Mouse (Mus musculus): ENCODE results near the gene Rab3c.

Rab3c gene

GRCm38 (mm10) chr13:110097424-110098050, 183.3 kb downstream of the Rab3c start:
- DNase-seq (ENCODE audit: low read depth in 1 of 2, low spot score in 2 of 2): no peak

GRCm38 (mm10) chr13:110094998-110095397, 185.8 kb downstream of the Rab3c start:
- DNase-seq (ENCODE audit: low read depth in 1 of 2, low spot score in 2 of 2): no peak

- DNase-seq (ENCODE audit: low read depth in 1 of 2, low spot score in 2 of 2): no peak
Measured at GRCm38 (mm10) chr13:110093720-110094685, 186.8 kb downstream of the Rab3c start.

GRCm38 (mm10) chr13:110083961-110084360, 196.8 kb downstream of the Rab3c start:
- DNase-seq (ENCODE audit: low read depth in 1 of 2, low spot score in 2 of 2): no peak

GRCm38 (mm10) chr13:110081174-110081573, 199.6 kb downstream of the Rab3c start:
- DNase-seq (ENCODE audit: low read depth in 1 of 2, low spot score in 2 of 2): no peak

- no peak for DNase-seq (ENCODE audit: low read depth in 1 of 2, low spot score in 2 of 2)
Measured at GRCm38 (mm10) chr13:110075587-110075986, 205.2 kb downstream of the Rab3c start.

GRCm38 (mm10) chr13:110074180-110074579, 206.6 kb downstream of the Rab3c start:
- no peak for DNase-seq (ENCODE audit: low read depth in 1 of 2, low spot score in 2 of 2)

- DNase-seq (ENCODE audit: low read depth in 1 of 2, low spot score in 2 of 2): no peak
Measured at GRCm38 (mm10) chr13:110067149-110067548, 213.6 kb downstream of the Rab3c start.

GRCm38 (mm10) chr13:110066674-110067073, 214.1 kb downstream of the Rab3c start:
- DNase-seq (ENCODE audit: low read depth in 1 of 2, low spot score in 2 of 2): no peak

GRCm38 (mm10) chr13:110062835-110063411, 217.9 kb downstream of the Rab3c start:
- DNase-seq (ENCODE audit: low read depth in 1 of 2, low spot score in 2 of 2): peak in 1 of 2 experiments; percentile 9

GRCm38 (mm10) chr13:110062288-110062687, 218.5 kb downstream of the Rab3c start:
- DNase-seq (ENCODE audit: low read depth in 1 of 2, low spot score in 2 of 2): no peak

- DNase-seq (ENCODE audit: low read depth in 1 of 2, low spot score in 2 of 2): peak in 1 of 2 experiments; percentile 14
Measured at GRCm38 (mm10) chr13:110054538-110054937, 226.3 kb downstream of the Rab3c start.

- no peak for DNase-seq (ENCODE audit: low read depth in 1 of 2, low spot score in 2 of 2)
Measured at GRCm38 (mm10) chr13:110048767-110049434, 231.9 kb downstream of the Rab3c start.

GRCm38 (mm10) chr13:110044418-110044817, 236.4 kb downstream of the Rab3c start:
- DNase-seq (ENCODE audit: low read depth in 1 of 2, low spot score in 2 of 2): no peak

- DNase-seq (ENCODE audit: low read depth in 1 of 2, low spot score in 2 of 2): no peak
Measured at GRCm38 (mm10) chr13:110039779-110040498, 240.9 kb downstream of the Rab3c start.

GRCm38 (mm10) chr13:110039170-110039569, 241.6 kb downstream of the Rab3c start:
- DNase-seq (ENCODE audit: low read depth in 1 of 2, low spot score in 2 of 2): no peak

GRCm38 (mm10) chr13:110038521-110038920, 242.3 kb downstream of the Rab3c start:
- no peak for DNase-seq (ENCODE audit: low read depth in 1 of 2, low spot score in 2 of 2)

GRCm38 (mm10) chr13:110034885-110035284, 245.9 kb downstream of the Rab3c start:
- DNase-seq (ENCODE audit: low read depth in 1 of 2, low spot score in 2 of 2): no peak

- peak in 1 of 2 experiments; percentile 7 for DNase-seq (ENCODE audit: low read depth in 1 of 2, low spot score in 2 of 2)
Measured at GRCm38 (mm10) chr13:110034041-110034440, 246.8 kb downstream of the Rab3c start.

GRCm38 (mm10) chr13:110031886-110032285, 248.9 kb downstream of the Rab3c start:
- no peak for DNase-seq (ENCODE audit: low read depth in 1 of 2, low spot score in 2 of 2)

- no peak for DNase-seq (ENCODE audit: low read depth in 1 of 2, low spot score in 2 of 2)
Measured at GRCm38 (mm10) chr13:110031061-110031460, 249.7 kb downstream of the Rab3c start.

Measured in monocyte, adult 2 months (primary cell).